Mouse (Mus musculus) C3H10T1/2 (cell line): ENCODE results near the gene Aebp2. TPM values are rescaled to one million over a fixed set of nuclear protein-coding genes. Genes with fewer than 3 reads are reported as not detected.

Source experiments
- polyA plus RNA-seq, 2 experiments: library from polyadenylated mRNA; unstranded; fragments of >200 nt; fragmentation: generic; extraction: Trizol; gene quantifications; one replicate each; pipeline ENCODE4 v1.2.1; 2012; ENCODE audit warnings: missing spikeins in 2 of 2

Gene Aebp2
- 10 to 100 TPM in 1 of 2 experiments, 1 to 10 TPM in 1; 1.7 to 19.9 TPM for polyA plus RNA-seq

GRCm38 (mm10) chr6:140622391-140623225, at the start of gene Aebp2:
Gene Aebp2 (plus strand): TSS chr6:140622663.

Other genes starting within 250 kb of the Aebp2 start
- 10 to 100 TPM in 1 of 2 experiments, 1 to 10 TPM in 1; 2.2 to 18.7 TPM for gene Plekha5, start 198.6 kb upstream of the Aebp2 start, polyA plus RNA-seq
- gene Gm11077, start 106.6 kb downstream of the Aebp2 start, polyA plus RNA-seq, result not detected